ENCODE assay signal across 8 mouse cellular contexts in the genomic region with DNA sequence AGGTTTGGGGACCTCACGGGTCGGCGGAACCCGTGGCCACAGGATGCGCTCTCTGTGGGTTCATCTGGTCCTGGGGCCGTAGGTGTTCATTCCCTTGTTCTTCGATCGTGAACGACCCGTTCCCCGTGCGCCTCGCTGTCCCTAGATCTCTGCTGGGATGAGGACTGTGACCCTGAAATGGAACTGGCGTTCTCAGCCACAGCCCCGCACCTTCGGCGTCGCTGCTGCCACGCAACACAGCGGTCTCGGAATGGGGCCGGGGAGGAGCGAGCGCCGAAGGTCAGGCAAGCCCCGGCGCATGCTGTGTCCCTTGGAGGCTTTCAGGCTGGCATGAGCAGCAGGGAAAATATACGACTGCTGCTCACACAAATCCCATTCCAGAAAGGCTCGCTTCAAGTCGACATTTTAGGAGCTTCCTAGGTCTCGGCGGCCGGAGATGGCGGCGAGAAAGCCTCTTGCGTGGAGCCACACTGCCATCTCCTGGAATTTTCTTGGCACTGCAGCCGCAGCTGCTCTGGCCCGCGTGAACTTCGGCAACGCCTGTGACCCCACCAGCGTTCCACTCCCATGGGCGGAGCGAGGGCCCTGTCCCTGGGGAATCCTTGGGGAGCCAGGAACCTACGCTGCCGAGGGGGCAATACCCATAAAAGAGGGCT. TPM values are rescaled to one million over a fixed set of nuclear protein-coding genes. Genes with fewer than 3 reads are reported as not detected.
DNase-seq lines count a peak whose midpoint lies in the region; ATAC-seq and TF ChIP-seq lines count a peak whose summit lies in the region.

A gene (minus strand): TSS at position 518 of the 656 bp plus-strand sequence.

- peak within 1 kb of the TSS; percentile 84 for H3K4me2 ChIP-seq in hindbrain, postnatal 0 days (ENCODE audit: low read depth, low read length)

- no peak for TF ChIP-seq POLR2A in cortical plate, adult 2 months (IDR thresholded peaks at IDR 0.05; ENCODE audit: extremely low read depth, insufficient read depth, low read length)

- WGBS in hindbrain, postnatal 0 days: 1% methylated on average over 46 of the region's 46 CpGs
- 1% methylated on average over 46 of the region's 46 CpGs for WGBS in macrophage (ENCODE audit: missing documents)

- peak within 1 kb of the TSS; percentile 43; the same call in 1 of the 2 replicates for H3K9ac ChIP-seq in hindbrain, postnatal 0 days (replicated peaks; ENCODE audit: low read length)

- H3K4me3 ChIP-seq in cortical plate, adult 2 months (ENCODE audit: insufficient read depth, low read length): peak within 1 kb of the TSS; percentile 39
- peak within 1 kb of the TSS; percentile 49 for H3K4me3 ChIP-seq in hindbrain, postnatal 0 days (ENCODE audit: low read length)
- peak within 1 kb of the TSS; percentile 53 for H3K4me3 ChIP-seq in left cerebral cortex, adult 2 months
- H3K4me3 ChIP-seq in macrophage (ENCODE audit: inconsistent target): peak within 1 kb of the TSS; percentile 26

- peak; percentile 77 for TF ChIP-seq CTCF in cortical plate, adult 2 months (IDR thresholded peaks at IDR 0.05; ENCODE audit: extremely low read depth, insufficient read depth, low read length)
- TF ChIP-seq CTCF in hindbrain, postnatal 0 days (IDR thresholded peaks at IDR 0.05; ENCODE audit: low read depth): peak; percentile 99
- peak; percentile 100 for TF ChIP-seq CTCF in left cerebral cortex, adult 2 months (IDR thresholded peaks at IDR 0.05)

- no peaks in the 10 kb centered on the region for H3K79me2 ChIP-seq in macrophage (ENCODE audit: inconsistent target)

- peaks cover 96% of the 10 kb centered on the region for H3K27me3 ChIP-seq in hindbrain, postnatal 0 days (ENCODE audit: insufficient read depth, low read length)

- H3K4me1 ChIP-seq in cortical plate, adult 2 months (ENCODE audit: control insufficient read depth, insufficient read depth, low read length): no peaks in the 10 kb centered on the region
- H3K4me1 ChIP-seq in hindbrain, postnatal 0 days (ENCODE audit: insufficient read depth, low read length): no peaks in the 10 kb centered on the region

- ATAC-seq in hindbrain, postnatal 0 days: peak; percentile 75

- intact Hi-C loops in left cerebral cortex, adult 2 months (cut with DNase I): loop anchor here (1.0 to 10.0 kb wide), 4 partner anchors 347 to 1414 kb away; no protein-coding TSS in a partner anchor

- peak; percentile 95 for DNase-seq in ZHBTc4 (ENCODE audit: low read depth, low spot score)
- DNase-seq in gastrocnemius, adult 8-10 months (ENCODE audit: low spot score in 2 of 2): peak; percentile 92
- peak; percentile 91 for DNase-seq in hindbrain, postnatal 0 days (ENCODE audit: low spot score)
- DNase-seq in left cerebral cortex, adult 2 months (ENCODE audit: extremely low spot score in 1 of 2, low spot score in 2 of 2): peak; percentile 82
- DNase-seq in retina, postnatal 7 days (ENCODE audit: low read depth, low spot score): peak; percentile 68
- DNase-seq in urinary bladder, adult 18-20 months (ENCODE audit: low spot score in 2 of 2): peak; percentile 92 to 93

- H3K9me3 ChIP-seq in hindbrain, postnatal 0 days (ENCODE audit: low read length): no peaks in the 10 kb centered on the region

- H3K36me3 ChIP-seq in hindbrain, postnatal 0 days (ENCODE audit: insufficient read depth, low read length): no peaks in the 10 kb centered on the region
- H3K36me3 ChIP-seq in macrophage (ENCODE audit: inconsistent target): no peaks in the 10 kb centered on the region

- no peak within 1 kb of the TSS for H3K27ac ChIP-seq in cortical plate, adult 2 months (ENCODE audit: insufficient read depth, low read length)
- H3K27ac ChIP-seq in hindbrain, postnatal 0 days: no peak within 1 kb of the TSS
- H3K27ac ChIP-seq in left cerebral cortex, adult 2 months: no peak within 1 kb of the TSS
- no peak within 1 kb of the TSS for H3K27ac ChIP-seq in macrophage

RNA-seq across cellular contexts. Expression of the gene that starts here (rescaled TPM):
- polyA plus RNA-seq in cortical plate, adult 2 months (2012; rRNA removed): 0.04 TPM in 1 of 2 replicates, not detected in the other
- 1 to 10 TPM; 4.7 to 5.9 (median 5.4) TPM for total RNA-seq in gastrocnemius, adult 8-10 months (2022)
- total RNA-seq in hindbrain, postnatal 0 days (2014; rRNA removed): 2.6 and 2.9 TPM in 2 replicates
- polyA plus RNA-seq in hindbrain, postnatal 0 days (2015; fragmentation: Nextera tagmentation; extraction: Ambion mirVana): 1.3 and 3.9 TPM in 2 replicates
- total RNA-seq in left cerebral cortex, adult 2 months (2021): not detected
- under 1 TPM in 1 of 26 experiments, not detected in 25; 0.85 TPM for total RNA-seq in macrophage (2018; cell fraction: chromatin; rRNA removed)
- total RNA-seq in macrophage (2018; cell fraction: cytosol; rRNA removed): under 1 TPM; 0.06 to 0.99 (median 0.37) TPM
- total RNA-seq in macrophage (2018; cell fraction: nucleus; rRNA removed): under 1 TPM in 2 of 26 experiments, not detected in 24; 0.31 to 0.49 TPM
- polyA plus RNA-seq in macrophage (2018): 0.25 to 0.75 TPM (median 0.40 TPM) in 3 replicates

Comparison
In these comparisons a context has a peak if more than half of its experiments do, and no peak if none do; other contexts are left out.
1. Peak in DNase-seq and H3K4me3 ChIP-seq in left cerebral cortex, adult 2 months; RNA of the gene not detected or under 1 TPM.